Mouse (Mus musculus): ENCODE data around the gene Vmn2r77.
"Not testable (repeated sequence)": the region's sequence is repeated elsewhere in the genome, so short reads cannot be mapped to it uniquely, and the experiment has no call there.

Gene Vmn2r77

DNA sequence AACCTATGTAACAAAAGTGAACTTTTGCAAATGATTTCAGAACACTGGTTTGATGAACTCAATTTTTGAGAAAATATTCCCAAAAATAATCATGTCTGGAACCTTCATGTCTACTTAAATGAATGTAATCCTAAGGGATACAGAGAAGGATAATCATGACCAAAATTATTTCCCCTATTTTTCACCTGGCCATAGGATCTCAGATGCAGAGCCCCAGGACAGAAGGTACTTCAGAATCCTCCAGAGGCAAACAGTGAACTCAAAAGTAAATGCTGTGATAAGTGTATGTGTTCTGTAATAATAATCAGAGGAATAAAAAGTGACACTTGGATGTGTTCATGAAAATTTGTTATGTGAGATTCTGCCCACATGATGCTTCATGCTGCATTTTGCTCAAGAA lies at the start of gene Vmn2r77:
Gene Vmn2r77 (plus strand): TSS at position 301 of the 400 bp plus-strand sequence.
- CTCF ChIA-PET = no interaction called here

DNA sequence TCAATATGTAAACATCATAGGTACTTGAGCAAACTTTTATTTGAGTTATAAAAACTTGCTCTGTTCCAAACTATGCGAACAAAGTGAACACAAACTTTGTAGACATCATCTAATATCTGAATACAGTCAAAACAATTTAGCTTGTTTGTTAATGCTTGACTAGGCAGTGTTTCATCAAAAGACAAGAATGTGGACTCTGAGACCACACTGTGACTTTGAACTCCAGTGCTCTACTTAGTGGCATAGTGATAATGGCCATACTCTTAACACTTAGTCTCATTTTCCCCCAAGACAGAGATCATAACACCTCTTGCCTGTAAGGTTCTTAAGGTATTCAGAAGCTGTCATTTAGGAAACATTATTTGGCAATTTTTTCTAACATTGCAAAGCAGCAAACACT lies 34.1 kb upstream of the Vmn2r77 start:
- CTCF ChIA-PET = no interaction called here

- CTCF ChIA-PET = interaction anchor here (0.6 kb wide), 1 partner anchor 27 kb away, joined by 6 read pairs; no protein-coding TSS in a partner anchor
Observed at GRCm38 (mm10) chr7:86764628-86765027, 30.2 kb upstream of the Vmn2r77 start.

- CTCF ChIA-PET = no interaction called here
Observed at GRCm38 (mm10) chr7:86771621-86772020, 23.2 kb upstream of the Vmn2r77 start.

DNA sequence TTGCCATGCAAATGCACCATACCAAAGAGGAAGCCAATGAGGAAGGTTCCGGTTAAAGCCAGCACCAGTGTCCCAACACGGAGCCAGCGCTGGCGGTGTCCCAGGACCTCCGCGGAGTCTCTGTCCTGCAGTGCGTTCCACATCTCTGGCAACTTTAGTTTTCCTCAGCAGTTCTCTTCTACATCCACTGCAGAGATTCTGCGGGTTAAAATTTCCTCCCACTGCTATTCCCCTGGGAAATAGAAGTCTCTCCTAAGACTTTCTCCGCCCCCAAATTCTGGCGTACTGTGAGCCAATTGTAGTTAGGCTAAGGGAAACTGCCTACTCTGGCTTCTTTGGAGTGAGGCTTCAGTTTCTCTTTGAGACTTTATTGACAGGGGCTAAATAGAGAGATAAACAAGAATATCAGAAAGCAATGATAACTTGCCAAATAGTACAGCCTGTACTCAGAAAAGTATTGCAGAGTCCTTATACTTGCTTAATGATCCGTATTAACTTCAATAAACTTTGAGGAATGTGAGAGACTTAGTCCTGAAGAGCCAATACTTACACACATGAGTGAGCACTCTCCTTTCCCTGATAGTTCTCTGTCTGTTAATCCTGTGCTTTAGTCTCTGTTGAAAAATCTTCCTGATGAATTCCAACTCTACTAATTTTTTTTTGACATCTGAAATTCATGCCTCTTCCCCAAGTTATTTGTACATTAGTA lies 19.1 kb upstream of the Vmn2r77 start, which contains the start of gene Folh1:
Gene Folh1 (minus strand): TSS at position 327 of the 709 bp plus-strand sequence.
- CTCF ChIA-PET = no interaction called here

- CTCF ChIA-PET = not testable (repeated sequence)
Observed at GRCm38 (mm10) chr7:86815241-86815640, 20.4 kb downstream of the Vmn2r77 start.

GRCm38 (mm10) chr7:86815716-86816115 lies 20.9 kb downstream of the Vmn2r77 start:
- CTCF ChIA-PET = not testable (repeated sequence)

GRCm38 (mm10) chr7:86816466-86816865 lies 21.6 kb downstream of the Vmn2r77 start:
- CTCF ChIA-PET = no interaction called here
